Mouse (Mus musculus) limb, embryonic 15.5 days (tissue): Measurements from ENCODE around the gene Nudt1. TPM values are rescaled to one million over a fixed set of nuclear protein-coding genes. Genes with fewer than 3 reads are reported as not detected.

Source experiments
- ATAC-seq: fragments of 200-750 bp; cut with Nextera tagmentation; 2 replicates; pipeline ENCODE4 v1.8.0; 2017; ENCODE audit warnings: low read depth, moderate TSS enrichment; ENCODE audit not compliant: insufficient number of reproducible peaks, low FRiP score, low TSS enrichment
- H3K27ac ChIP-seq: fragments of 300-500 bp; sonication (generic); 2 replicates; pipeline ENCODE4 v1.5.1; 2015; ENCODE audit warnings: moderate library complexity, mild to moderate bottlenecking, inconsistent platforms
- H3K27me3 ChIP-seq: fragments of 300-500 bp; sonication (generic); 2 replicates; pipeline ENCODE4 v1.6.1; 2015; ENCODE audit warnings: inconsistent platforms
- H3K36me3 ChIP-seq: fragments of 300-500 bp; sonication (generic); 2 replicates; pipeline ENCODE4 v1.6.1; 2015; ENCODE audit warnings: inconsistent platforms
- H3K4me1 ChIP-seq: fragments of 300-500 bp; sonication (generic); 2 replicates; pipeline ENCODE4 v1.6.1; 2015; ENCODE audit warnings: inconsistent platforms
- H3K4me2 ChIP-seq: fragments of 300-500 bp; sonication (generic); 2 replicates; pipeline ENCODE4 v1.6.1; 2015; ENCODE audit warnings: mild to moderate bottlenecking, inconsistent platforms
- H3K4me3 ChIP-seq: fragments of 300-500 bp; sonication (generic); 2 replicates; pipeline ENCODE4 v1.5.1; 2015; ENCODE audit warnings: mild to moderate bottlenecking, inconsistent platforms
- H3K9ac ChIP-seq: fragments of 300-500 bp; sonication (generic); 2 replicates; pipeline ENCODE4 v1.6.1; 2015; ENCODE audit warnings: inconsistent platforms
- H3K9me3 ChIP-seq: fragments of 300-500 bp; sonication (generic); 2 replicates; pipeline ENCODE4 v1.6.1; 2016; ENCODE audit warnings: inconsistent platforms
- WGBS: fragments of 180-500 bp; shearing (Covaris S2); methylation state at CpG from one replicate; pipeline ENCODE4 v1.1.7; 2015; 5-methylcytosine and 5-hydroxymethylcytosine counted together
- polyA plus RNA-seq: library from polyadenylated mRNA; unstranded; fragments of >200 nt; fragmentation: Nextera tagmentation; extraction: Ambion mirVana; gene quantifications from 2 replicates; pipeline ENCODE4 v1.2.1, GENCODE M21; 2015

Gene Nudt1
- polyA plus RNA-seq, 1 experiment from 2014 or later = 37.4 TPM

DNA sequence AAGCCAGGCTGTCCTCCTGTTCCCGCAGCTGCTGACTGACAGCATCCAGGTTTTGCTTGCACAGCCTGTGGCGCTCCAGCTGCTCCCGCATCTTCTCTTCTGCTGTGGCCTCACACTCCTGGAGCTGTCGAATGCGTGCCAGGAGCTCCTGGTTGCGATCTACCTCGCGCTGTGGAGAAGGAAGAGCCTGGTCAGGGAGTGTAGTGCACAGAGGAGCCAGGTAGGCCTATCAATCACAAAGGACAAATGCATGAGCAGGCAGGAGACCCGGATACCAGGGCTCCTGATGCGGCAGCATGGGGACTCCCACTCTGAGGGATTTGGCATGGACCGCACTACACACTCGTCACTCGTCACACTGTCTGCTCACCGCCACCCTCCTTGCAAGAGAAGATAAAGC is 13.9 kb upstream of the Nudt1 start:
- Histone ChIP-seq H3K36me3 (peaks cover 85% of the 10 kb centered on the region), H3K27me3 (no peaks in the 10 kb centered on the region), H3K4me3 (no peak overlapping the region), H3K4me2 (no peak overlapping the region), H3K9me3 (no peaks in the 10 kb centered on the region), H3K9ac (no peak overlapping the region), H3K27ac (no peak overlapping the region), H3K4me1 (no peaks in the 10 kb centered on the region)
- ATAC-seq = no peak
- WGBS = 94% methylated on average over 14 of the region's 14 CpGs

DNA sequence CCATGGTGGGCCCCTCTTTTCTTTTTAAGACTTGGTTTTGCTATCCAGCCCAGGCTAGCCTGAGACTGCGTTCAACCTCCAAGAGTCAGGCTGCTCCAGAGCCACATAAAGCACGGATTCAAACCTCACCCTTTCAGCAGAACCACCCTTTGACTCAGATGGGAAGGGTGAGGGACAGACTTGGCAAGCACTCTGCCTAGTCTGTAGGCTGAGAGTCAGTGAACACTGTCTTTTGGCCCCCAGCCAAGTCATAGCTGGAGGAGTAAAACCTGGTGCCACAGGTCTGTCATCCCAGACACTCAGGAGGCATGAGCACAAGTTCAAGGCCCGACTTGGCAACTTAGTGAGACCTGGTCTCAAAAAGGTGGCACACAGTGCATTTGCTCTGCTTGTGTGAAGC is 4.7 kb upstream of the Nudt1 start:
- no peak overlapping the region for H3K27ac ChIP-seq
- no peaks in the 10 kb centered on the region for H3K9me3 ChIP-seq
- no peaks in the 10 kb centered on the region for H3K27me3 ChIP-seq
- no peak overlapping the region for H3K9ac ChIP-seq
- whole genome bisulfite sequencing = 68% methylated on average over 3 of the region's 3 CpGs
- peaks cover 11% of the 10 kb centered on the region; the same call in 1 of the 2 replicates for H3K4me1 ChIP-seq
- H3K4me3 ChIP-seq = no peak overlapping the region
- H3K36me3 ChIP-seq = peaks cover 28% of the 10 kb centered on the region
- no peak for ATAC-seq
- H3K4me2 ChIP-seq = no peak overlapping the region

DNA sequence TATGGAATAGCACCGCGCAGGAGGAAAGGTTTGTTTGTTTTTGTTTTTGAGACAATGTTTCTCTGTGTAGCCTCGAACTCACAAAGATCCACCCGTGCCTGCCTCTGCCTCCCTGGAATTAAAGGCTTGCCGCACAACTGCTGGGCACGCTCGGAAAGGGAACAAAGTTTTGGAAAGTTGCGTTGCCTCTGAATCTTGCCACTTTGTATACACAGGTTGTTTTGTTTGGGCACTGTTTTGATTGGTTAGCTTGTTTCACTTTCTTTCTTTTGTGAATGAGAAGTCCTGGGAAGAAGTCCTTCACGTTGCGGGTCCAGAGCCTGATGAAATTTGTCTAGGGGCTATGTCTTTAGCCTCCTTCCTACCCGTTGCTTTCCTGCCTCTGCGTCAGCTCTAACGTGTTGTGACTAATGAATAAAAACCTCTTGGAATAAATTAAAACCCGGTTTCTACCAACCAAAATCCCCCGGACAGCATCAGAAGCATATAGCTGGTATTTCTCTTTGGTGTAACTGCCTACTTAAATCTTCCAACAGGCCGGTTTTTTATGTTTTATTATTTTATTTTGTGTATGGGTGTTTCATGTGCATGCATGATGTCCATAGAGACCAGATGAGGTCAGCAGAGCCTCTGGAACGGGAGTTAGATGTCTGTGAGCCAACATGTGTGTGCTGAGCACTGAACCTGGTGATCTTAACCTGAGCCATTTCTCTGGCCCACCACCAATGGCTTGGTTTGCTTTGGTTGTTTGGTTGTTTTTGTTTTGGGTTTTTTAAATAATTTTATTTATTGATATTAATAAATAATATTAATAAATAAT is 510 bp downstream of the Nudt1 start:
- peak overlapping the region; percentile 80 for H3K4me2 ChIP-seq
- no peaks in the 10 kb centered on the region for H3K9me3 ChIP-seq
- H3K27me3 ChIP-seq = no peaks in the 10 kb centered on the region
- no peak for ATAC-seq
- peak overlapping the region; percentile 82 for H3K27ac ChIP-seq
- H3K4me1 ChIP-seq = peaks cover 11% of the 10 kb centered on the region; the same call in 1 of the 2 replicates
- H3K9ac ChIP-seq = peak overlapping the region; percentile 97
- H3K4me3 ChIP-seq = peak overlapping the region; percentile 94
- WGBS = 1% methylated on average over 17 of the region's 17 CpGs
- H3K36me3 ChIP-seq = peaks cover 5% of the 10 kb centered on the region; the same call in 1 of the 2 replicates

DNA sequence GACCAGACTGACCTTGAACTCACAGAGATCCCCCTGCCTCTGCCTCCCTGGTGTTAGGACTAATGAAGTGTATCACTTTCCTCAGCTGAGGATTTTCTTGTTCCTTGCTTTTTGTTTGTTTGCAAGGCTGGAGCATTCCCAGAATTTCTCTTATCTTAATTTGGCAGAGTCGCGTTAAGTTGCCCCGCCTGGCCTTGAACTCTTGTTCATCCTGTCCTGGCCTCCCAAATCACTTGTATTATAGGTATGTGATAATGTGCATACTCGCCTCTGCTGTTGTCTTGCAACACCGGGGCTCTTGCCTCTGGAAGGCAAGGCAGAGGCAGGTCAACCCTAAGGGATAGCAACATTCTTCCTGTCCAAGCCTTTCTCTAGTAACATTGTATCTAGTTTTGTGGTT is 2.6 kb downstream of the Nudt1 start:
- 90% methylated on average over 5 of the region's 5 CpGs for WGBS
- H3K4me2 ChIP-seq = no peak overlapping the region
- H3K9me3 ChIP-seq = no peaks in the 10 kb centered on the region
- H3K27me3 ChIP-seq = no peaks in the 10 kb centered on the region
- H3K36me3 ChIP-seq = peaks cover 23% of the 10 kb centered on the region
- peaks cover 11% of the 10 kb centered on the region; the same call in 1 of the 2 replicates for H3K4me1 ChIP-seq
- no peak for ATAC-seq
- H3K4me3 ChIP-seq = no peak overlapping the region
- H3K9ac ChIP-seq = no peak overlapping the region
- no peak overlapping the region for H3K27ac ChIP-seq

DNA sequence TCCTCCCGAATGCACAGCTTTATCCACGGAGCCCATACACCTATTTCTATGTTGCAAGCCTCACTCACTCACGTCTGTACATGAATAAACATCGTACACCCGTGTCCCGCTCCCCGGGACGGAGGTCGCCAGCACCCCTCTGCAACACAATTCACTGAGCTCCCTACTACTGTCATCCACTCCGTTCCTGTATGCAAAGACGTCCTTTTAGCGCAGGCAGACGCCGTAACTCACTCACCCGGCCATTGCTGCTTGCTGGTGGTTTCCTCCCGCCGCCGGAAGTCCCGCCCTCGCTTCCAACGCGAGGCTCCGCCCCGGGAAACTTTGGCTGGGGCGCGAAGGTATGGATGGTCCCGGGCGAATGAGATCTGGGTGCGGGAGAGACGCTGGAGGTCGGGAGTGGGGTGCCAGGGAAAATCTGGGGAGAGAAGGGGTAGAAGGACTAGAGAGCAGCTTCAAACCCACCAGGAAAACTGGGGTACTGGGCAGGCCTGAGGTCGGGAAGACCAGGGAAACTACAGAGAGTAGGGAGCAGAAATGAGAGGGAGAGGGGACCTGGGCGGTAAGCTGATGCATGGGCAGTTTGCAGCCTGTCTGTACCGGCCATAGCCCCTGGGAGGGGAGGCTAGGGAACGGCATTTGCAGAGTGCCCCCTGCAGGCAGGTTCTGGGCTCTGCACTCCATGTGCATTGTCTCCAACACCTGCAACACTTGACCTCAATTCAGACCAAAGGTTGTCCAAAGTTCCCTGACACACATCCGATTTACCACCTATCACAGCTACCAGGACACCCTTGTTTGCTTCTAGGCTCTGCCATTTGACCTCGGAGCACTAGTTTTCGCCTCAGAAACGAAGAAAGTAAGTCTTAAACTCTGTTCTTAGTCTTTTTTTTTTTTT is 10.4 kb downstream of the Nudt1 start, which contains the start of gene Mrm2:
TSS of gene Mrm2 (minus strand) at position 284 of the 898 bp plus-strand sequence.
- Histone ChIP-seq H3K4me3 (peak within 1 kb of the TSS; percentile 55), H3K4me1 (peaks cover 17% of the 10 kb centered on the region), H3K27ac (peak within 1 kb of the TSS; percentile 89), H3K4me2 (peak within 1 kb of the TSS; percentile 89), H3K9me3 (no peaks in the 10 kb centered on the region), H3K36me3 (peaks cover 19% of the 10 kb centered on the region), H3K9ac (peak within 1 kb of the TSS; percentile 65), H3K27me3 (no peaks in the 10 kb centered on the region)
- peak; percentile 68 for ATAC-seq
- under 1% methylated on average over 39 of the region's 39 CpGs for WGBS

DNA sequence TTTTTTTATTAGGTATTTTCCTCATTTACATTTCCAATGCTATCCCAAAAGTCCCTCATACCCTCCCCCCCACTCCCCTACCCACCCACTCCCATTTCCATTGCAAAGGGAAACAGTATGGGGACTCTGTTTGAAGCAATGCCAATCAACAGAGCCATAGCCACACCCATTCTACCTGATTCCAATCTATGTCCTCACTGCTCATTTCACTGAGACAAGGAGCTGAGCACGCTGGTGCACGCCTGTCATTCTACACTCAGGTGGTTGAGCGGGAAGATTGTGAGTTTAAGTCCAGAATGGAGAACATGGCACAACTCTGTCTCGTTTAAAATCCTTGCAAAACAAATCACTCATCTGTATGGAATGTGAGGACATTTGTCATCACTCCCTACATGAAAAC is 11.1 kb downstream of the Nudt1 start:
- H3K4me1 ChIP-seq = peaks cover 17% of the 10 kb centered on the region
- peak overlapping the region; percentile 89 for H3K4me2 ChIP-seq
- peak overlapping the region; percentile 89; the same call in 1 of the 2 replicates for H3K27ac ChIP-seq
- WGBS = 44% methylated on average over 4 of the region's 4 CpGs
- no peaks in the 10 kb centered on the region for H3K9me3 ChIP-seq
- no peak overlapping the region for H3K9ac ChIP-seq
- no peaks in the 10 kb centered on the region for H3K27me3 ChIP-seq
- no peak for ATAC-seq
- peak overlapping the region; percentile 55 for H3K4me3 ChIP-seq
- peaks cover 17% of the 10 kb centered on the region for H3K36me3 ChIP-seq

DNA sequence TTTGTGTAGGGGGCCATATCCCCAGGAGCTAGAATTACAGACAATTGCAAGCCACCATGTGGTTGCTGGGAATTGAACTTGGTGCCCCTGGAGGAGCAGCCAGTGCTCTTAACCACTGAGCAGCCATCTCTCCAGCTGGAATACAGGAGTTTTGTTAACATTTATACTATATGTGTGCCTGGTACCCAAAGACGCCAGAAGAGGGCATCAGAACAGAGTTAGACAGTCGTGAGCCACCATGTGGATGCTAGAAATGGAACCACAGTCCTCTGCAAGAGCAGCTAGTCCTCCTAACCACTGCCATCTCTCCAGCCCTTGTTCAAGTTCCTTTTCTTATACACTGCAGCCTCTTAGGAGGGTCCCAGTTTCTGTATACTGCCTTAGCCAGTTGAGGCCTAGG is 12.2 kb downstream of the Nudt1 start:
- Histone ChIP-seq H3K27me3 (no peaks in the 10 kb centered on the region), H3K4me3 (no peak overlapping the region), H3K9me3 (no peaks in the 10 kb centered on the region), H3K9ac (no peak overlapping the region), H3K4me1 (peaks cover 17% of the 10 kb centered on the region), H3K36me3 (peaks cover 17% of the 10 kb centered on the region), H3K4me2 (no peak overlapping the region), H3K27ac (no peak overlapping the region)
- 39% methylated on average over 2 of the region's 2 CpGs for WGBS
- no peak for ATAC-seq

DNA sequence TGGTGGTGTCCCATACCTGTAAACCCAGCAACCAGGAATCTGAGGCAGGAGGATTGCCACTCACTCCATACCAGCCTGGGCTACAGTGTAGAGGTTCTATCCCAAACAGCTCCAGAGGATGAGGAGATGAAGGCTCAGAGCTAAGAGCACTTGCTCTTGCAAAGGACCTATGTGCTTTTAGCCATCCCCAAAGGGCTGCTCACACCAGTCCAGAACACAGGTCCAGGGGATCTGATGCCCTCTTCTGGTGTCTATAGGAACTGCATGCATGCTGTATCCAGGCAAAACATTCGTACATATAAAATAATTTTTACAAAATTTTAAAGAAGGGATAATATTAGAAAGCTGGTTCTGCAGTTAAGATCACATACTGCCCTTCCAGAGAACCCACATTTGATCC is 15.2 kb downstream of the Nudt1 start:
- Histone ChIP-seq H3K27me3 (no peaks in the 10 kb centered on the region), H3K4me1 (peaks cover 8% of the 10 kb centered on the region; the same call in 1 of the 2 replicates), H3K36me3 (peaks cover 43% of the 10 kb centered on the region), H3K4me3 (no peak overlapping the region), H3K9me3 (no peaks in the 10 kb centered on the region), H3K9ac (no peak overlapping the region), H3K4me2 (no peak overlapping the region), H3K27ac (no peak overlapping the region)
- ATAC-seq = no peak
- 81% methylated on average over 1 of the region's 1 CpGs for WGBS

DNA sequence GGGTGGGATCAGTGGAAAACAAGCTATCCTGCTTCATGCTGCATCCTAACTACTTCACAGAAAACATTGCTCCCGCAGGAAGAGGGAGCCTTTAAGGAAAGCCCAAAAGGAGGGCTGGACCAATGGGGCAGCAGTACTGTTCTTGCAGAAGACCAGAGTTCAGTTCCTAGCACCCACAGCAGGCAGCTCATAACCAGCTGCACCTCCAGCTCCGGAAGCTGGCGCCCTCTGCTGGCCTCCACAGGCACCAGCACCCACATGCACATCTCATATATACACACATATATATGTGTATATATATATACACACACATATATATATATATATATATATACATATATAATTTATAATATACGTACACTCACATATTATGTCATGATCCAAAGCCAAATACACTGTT is 17.3 kb downstream of the Nudt1 start:
- Histone ChIP-seq H3K27ac (no peak overlapping the region), H3K4me3 (no peak overlapping the region), H3K9me3 (no peaks in the 10 kb centered on the region), H3K27me3 (no peaks in the 10 kb centered on the region), H3K4me2 (no peak overlapping the region), H3K4me1 (no peaks in the 10 kb centered on the region), H3K36me3 (peaks cover 48% of the 10 kb centered on the region), H3K9ac (no peak overlapping the region)
- 99% methylated on average over 4 of the region's 4 CpGs for WGBS
- no peak for ATAC-seq

DNA sequence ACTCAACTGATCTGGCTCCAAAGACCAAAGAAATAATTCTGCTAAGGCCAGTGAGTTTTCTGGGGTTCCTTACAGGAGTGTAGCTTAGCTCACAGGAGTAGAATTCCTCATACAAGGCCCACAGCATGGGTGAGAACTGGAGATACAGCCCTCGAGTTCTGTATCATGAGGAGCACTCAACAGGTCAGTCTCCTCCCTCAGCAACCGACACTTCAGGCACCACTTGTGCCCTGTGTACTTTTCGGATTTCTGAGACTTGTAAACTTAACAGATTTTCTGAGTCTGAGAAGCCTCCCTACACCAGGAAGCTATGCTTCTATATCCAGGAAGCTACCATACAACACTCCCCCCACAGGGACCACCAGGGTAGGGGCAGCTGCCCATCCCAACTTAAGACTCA is 18.4 kb downstream of the Nudt1 start:
- no peaks in the 10 kb centered on the region for H3K27me3 ChIP-seq
- no peak for ATAC-seq
- 71% methylated on average over 3 of the region's 3 CpGs for WGBS
- no peaks in the 10 kb centered on the region for H3K9me3 ChIP-seq
- H3K27ac ChIP-seq = no peak overlapping the region
- H3K36me3 ChIP-seq = peaks cover 57% of the 10 kb centered on the region
- no peak overlapping the region for H3K4me3 ChIP-seq
- no peak overlapping the region for H3K4me2 ChIP-seq
- no peaks in the 10 kb centered on the region for H3K4me1 ChIP-seq
- H3K9ac ChIP-seq = no peak overlapping the region

DNA sequence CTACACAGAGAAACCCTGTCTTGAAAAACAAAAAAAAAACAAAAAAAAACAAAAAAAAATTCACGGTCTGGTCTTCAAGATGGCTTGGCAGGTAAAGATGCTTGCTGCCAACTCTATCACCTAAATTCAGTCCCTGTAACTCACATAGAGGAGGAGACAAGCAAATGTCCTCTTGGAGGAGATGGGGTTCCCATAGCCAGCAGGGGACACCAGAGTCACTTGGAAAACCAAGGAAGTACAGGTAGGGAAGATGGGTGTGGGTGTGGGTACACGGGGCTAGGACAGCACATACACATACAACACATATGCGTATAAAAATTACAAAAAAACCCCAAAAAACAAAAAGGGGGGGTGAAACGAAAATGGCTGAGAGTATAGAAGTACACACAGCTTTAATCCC is 21.4 kb downstream of the Nudt1 start:
- Histone ChIP-seq H3K4me3 (no peak overlapping the region), H3K4me1 (no peaks in the 10 kb centered on the region), H3K36me3 (peaks cover 70% of the 10 kb centered on the region), H3K27ac (no peak overlapping the region), H3K9me3 (no peaks in the 10 kb centered on the region), H3K9ac (no peak overlapping the region), H3K27me3 (no peaks in the 10 kb centered on the region), H3K4me2 (no peak overlapping the region)
- WGBS = 75% methylated on average over 4 of the region's 4 CpGs
- no peak for ATAC-seq

DNA sequence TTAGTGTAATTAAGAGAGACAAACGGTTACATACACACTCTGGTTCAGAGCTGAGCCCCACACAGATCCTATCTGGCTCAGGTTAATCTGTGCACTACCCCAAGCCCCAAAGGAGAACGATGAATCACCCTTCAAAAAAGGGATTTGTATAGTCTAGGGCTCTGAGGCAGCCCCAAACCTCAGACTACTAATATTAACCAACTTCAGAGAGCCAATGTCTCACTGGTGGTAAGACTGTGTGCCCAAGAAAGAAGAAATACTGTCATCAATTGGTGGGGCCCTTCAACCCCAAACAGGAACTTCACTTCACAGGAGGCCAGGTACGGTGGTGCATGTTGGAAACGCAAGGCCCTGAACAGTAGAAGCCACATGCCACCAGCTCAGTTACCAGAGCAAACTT is 23.8 kb downstream of the Nudt1 start:
- Histone ChIP-seq H3K27me3 (no peaks in the 10 kb centered on the region), H3K36me3 (peaks cover 56% of the 10 kb centered on the region), H3K27ac (no peak overlapping the region), H3K9me3 (no peaks in the 10 kb centered on the region), H3K4me1 (no peaks in the 10 kb centered on the region), H3K9ac (no peak overlapping the region), H3K4me2 (no peak overlapping the region), H3K4me3 (no peak overlapping the region)
- ATAC-seq = no peak
- WGBS = 84% methylated on average over 4 of the region's 4 CpGs
